Mouse (Mus musculus) MEL (cell line): ENCODE measurements around the gene Onecut3.

Experiments used
- CTCF ChIP-seq, 3 experiments: IDR thresholded peaks in 2 of 3; conservative IDR thresholded peaks in 1 of 3; 2 replicates each; pipeline ENCODE4 v1.5.1; 2011 to 2012; ENCODE audit warnings: low read length in 3 of 3, low read depth in 2 of 3, mild to moderate bottlenecking in 2 of 3, improper control_type of control experiment in 1 of 3, inconsistent platforms in 1 of 3, mixed read lengths in 1 of 3, moderate library complexity in 1 of 3; ENCODE audit not compliant: control insufficient read depth in 1 of 3, insufficient read depth in 1 of 3, poor library complexity in 1 of 3, severe bottlenecking in 1 of 3
- E2F4 ChIP-seq: IDR thresholded peaks from 2 replicates; pipeline ENCODE4 v1.6.1; 2011; ENCODE audit warnings: low read depth, low read length, improper control_type of control experiment, borderline replicate concordance
- ELF1 ChIP-seq: IDR thresholded peaks from 2 replicates; pipeline ENCODE4 v1.6.1; 2014; ENCODE audit warnings: low read depth, mild to moderate bottlenecking, inconsistent platforms, low read length, improper control_type of control experiment, moderate library complexity
- EP300 ChIP-seq, 2 experiments: IDR thresholded peaks; 2 replicates each; pipeline ENCODE4 v1.6.1; 2011; ENCODE audit warnings: improper control_type of control experiment in 2 of 2, low read length in 2 of 2, low read depth in 1 of 2, mild to moderate bottlenecking in 1 of 2
- GABPA ChIP-seq: IDR thresholded peaks from 2 replicates; pipeline ENCODE4 v1.6.1; 2012; ENCODE audit warnings: low read depth, mild to moderate bottlenecking, inconsistent platforms, low read length, improper control_type of control experiment, moderate library complexity
- GATA1 ChIP-seq: IDR thresholded peaks from 2 replicates; pipeline ENCODE4 v1.6.1; 2011; ENCODE audit warnings: low read depth, low read length, improper control_type of control experiment
- MAZ ChIP-seq: IDR thresholded peaks from 2 replicates; pipeline ENCODE4 v1.6.1; 2012; ENCODE audit warnings: low read depth, mild to moderate bottlenecking, inconsistent platforms, low read length, improper control_type of control experiment
- NRF1 ChIP-seq: IDR thresholded peaks from 2 replicates; pipeline ENCODE4 v1.6.1; 2014; ENCODE audit warnings: low read depth, mild to moderate bottlenecking, inconsistent platforms, low read length, improper control_type of control experiment, moderate library complexity; ENCODE audit not compliant: poor library complexity, insufficient read depth, severe bottlenecking
- POLR2A ChIP-seq, 2 experiments: IDR thresholded peaks; 2 replicates each; pipeline ENCODE4 v1.6.1; 2011 to 2012; ENCODE audit warnings: low read length in 2 of 2, mild to moderate bottlenecking in 2 of 2, control low read depth in 1 of 2, improper control_type of control experiment in 1 of 2, low read depth in 1 of 2, moderate library complexity in 1 of 2; ENCODE audit not compliant: control insufficient read depth in 1 of 2, insufficient read depth in 1 of 2, poor library complexity in 1 of 2
- POLR2AphosphoS5 ChIP-seq: IDR thresholded peaks from 2 replicates; pipeline ENCODE4 v1.6.1; 2012; ENCODE audit warnings: low read depth, borderline replicate concordance, mild to moderate bottlenecking, inconsistent platforms, low read length, moderate library complexity, mixed read lengths
- RAD21 ChIP-seq: IDR thresholded peaks from 2 replicates; pipeline ENCODE4 v1.6.1; 2011; ENCODE audit warnings: mild to moderate bottlenecking, low read depth, low read length, improper control_type of control experiment
- RCOR1 ChIP-seq: IDR thresholded peaks from 2 replicates; pipeline ENCODE4 v1.6.1; 2012; ENCODE audit warnings: low read depth, mild to moderate bottlenecking, inconsistent platforms, low read length, improper control_type of control experiment
- TBP ChIP-seq: IDR thresholded peaks from 2 replicates; pipeline ENCODE4 v1.8.0; 2011; ENCODE audit warnings: low read depth, low read length, improper control_type of control experiment
- ZMIZ1 ChIP-seq: IDR thresholded peaks from 2 replicates; pipeline ENCODE4 v1.6.1; 2012; ENCODE audit warnings: low read depth, mild to moderate bottlenecking, inconsistent platforms, low read length, improper control_type of control experiment, moderate library complexity

- no peak for TF ChIP-seq CTCF (IDR thresholded peaks at IDR 0.05 in 2 of 3, conservative IDR thresholded peaks at IDR 0.05 in 1 of 3; ENCODE audit: control insufficient read depth in 1 of 3, insufficient read depth in 1 of 3, low read depth in 2 of 3, low read length in 3 of 3, poor library complexity in 1 of 3, severe bottlenecking in 1 of 3)
- TF ChIP-seq POLR2AphosphoS5, result no peak
- no peak for TF ChIP-seq NRF1
- TF ChIP-seq POLR2A (IDR thresholded peaks at IDR 0.05; ENCODE audit: control insufficient read depth in 1 of 2, insufficient read depth in 1 of 2, low read depth in 1 of 2, low read length in 2 of 2, poor library complexity in 1 of 2), result no peak
- TF ChIP-seq ELF1, result no peak
- TF ChIP-seq ZMIZ1, result no peak
- no peak for TF ChIP-seq GATA1
- TF ChIP-seq MAZ, result no peak
- TF ChIP-seq RCOR1, result no peak
- no peak for TF ChIP-seq EP300 (IDR thresholded peaks at IDR 0.05; ENCODE audit: low read depth in 1 of 2, low read length in 2 of 2)
- TF ChIP-seq RAD21, result no peak
- TF ChIP-seq TBP, result no peak
- TF ChIP-seq E2F4, result no peak
- TF ChIP-seq GABPA, result no peak
These were observed 44.0 kb upstream of the Onecut3 start for GRCm38 (mm10) chr10:80450599-80450998.
